Comparison of ENCODE assay signal across 10 mouse cellular contexts in genomic region chr10:39321623-39321985, GRCm38 (mm10). TPM values are rescaled to one million over a fixed set of nuclear protein-coding genes. Genes with fewer than 3 reads are reported as not detected.
DNase-seq lines count a peak whose midpoint lies in the region; ATAC-seq and TF ChIP-seq lines count a peak whose summit lies in the region.
"Had no signal": no experiment of that assay in that cellular context is flagged by ENCODE, and none has a peak within 500 bp of the region (broad histone marks: within the 10 kb centered on the region; RNA-seq: fewer than 3 reads in every experiment).

No protein-coding gene starts in this region.

- H3K36me3 ChIP-seq in lung, embryonic 14.5 days (ENCODE audit: insufficient read depth) = no peaks in the 10 kb centered on the region
- H3K36me3 ChIP-seq in forebrain, embryonic 15.5 days = no peaks in the 10 kb centered on the region
- no peaks in the 10 kb centered on the region for H3K36me3 ChIP-seq in limb, embryonic 15.5 days

- peak in 1 of 2 experiments; percentile 3 for DNase-seq in cerebellum, adult 2 months
- DNase-seq in cerebellum, adult 9-10 months = no peak
- DNase-seq in lung, embryonic 14.5 days = no peak
- no peak for DNase-seq in lung, postnatal 10 days
- no peak for DNase-seq in right cerebral cortex, adult 18-20 months
- DNase-seq in cerebellum, adult 11-12 months = no peak
- DNase-seq: adrenal gland, adult 2 months; kidney, adult 18-20 months had no signal

- H3K4me2 ChIP-seq in lung, embryonic 14.5 days = peak overlapping the region; percentile 23; the same call in 1 of the 2 replicates
- peak overlapping the region; percentile 7; the same call in 1 of the 2 replicates for H3K4me2 ChIP-seq in forebrain, embryonic 15.5 days (replicated peaks)
- H3K4me2 ChIP-seq in limb, embryonic 15.5 days = peak overlapping the region; percentile 22

- no peak for TF ChIP-seq CTCF in cerebellum, adult 2 months (IDR thresholded peaks at IDR 0.05; ENCODE audit: borderline replicate concordance, insufficient read depth, low read depth, low read length)
- no peak for TF ChIP-seq CTCF in lung, embryonic 14.5 days (IDR thresholded peaks at IDR 0.05; ENCODE audit: low read depth)

- H3K27ac ChIP-seq in cerebellum, adult 2 months (ENCODE audit: insufficient read depth, low read length) = no peak overlapping the region
- H3K27ac ChIP-seq in lung, embryonic 14.5 days (ENCODE audit: low read depth) = no peak overlapping the region
- peak overlapping the region; percentile 90 for H3K27ac ChIP-seq in forebrain, embryonic 15.5 days (replicated peaks)
- H3K27ac ChIP-seq in limb, embryonic 15.5 days = 0 out of 2 replicates have a peak overlapping the region, but pooled peaks have one; percentile 47

- H3K4me3 ChIP-seq in cerebellum, adult 2 months (replicated peaks; ENCODE audit: insufficient read depth, low read depth, low read length) = peak overlapping the region; percentile 36
- no peak overlapping the region for H3K4me3 ChIP-seq in lung, embryonic 14.5 days (ENCODE audit: low read depth, low read length)
- no peak overlapping the region for H3K4me3 ChIP-seq in forebrain, embryonic 15.5 days
- no peak overlapping the region for H3K4me3 ChIP-seq in limb, embryonic 15.5 days

- ATAC-seq in lung, embryonic 14.5 days (ENCODE audit: insufficient read depth) = no peak; the same call in 1 of the 2 replicates
- no peak for ATAC-seq in forebrain, embryonic 15.5 days (replicated peaks)
- ATAC-seq in limb, embryonic 15.5 days (ENCODE audit: insufficient number of reproducible peaks, low FRiP score, low TSS enrichment, low read depth) = no peak

- H3K4me1 ChIP-seq in cerebellum, adult 2 months (ENCODE audit: control insufficient read depth, insufficient read depth, low read length) = peaks cover 12% of the 10 kb centered on the region
- peaks cover 13% of the 10 kb centered on the region for H3K4me1 ChIP-seq in lung, embryonic 14.5 days (ENCODE audit: insufficient read depth)
- H3K4me1 ChIP-seq in forebrain, embryonic 15.5 days = peaks cover 25% of the 10 kb centered on the region
- H3K4me1 ChIP-seq in limb, embryonic 15.5 days = peaks cover 17% of the 10 kb centered on the region

- H3K9ac ChIP-seq in lung, embryonic 14.5 days = no peak overlapping the region
- no peak overlapping the region for H3K9ac ChIP-seq in forebrain, embryonic 15.5 days (replicated peaks)
- no peak overlapping the region for H3K9ac ChIP-seq in limb, embryonic 15.5 days

- H3K27me3 ChIP-seq in cerebellum, adult 2 months (ENCODE audit: control insufficient read depth, insufficient read depth, low read length) = no peaks in the 10 kb centered on the region
- H3K27me3 ChIP-seq in lung, embryonic 14.5 days (ENCODE audit: insufficient read depth, low read length) = no peaks in the 10 kb centered on the region
- H3K27me3 ChIP-seq in forebrain, embryonic 15.5 days = no peaks in the 10 kb centered on the region
- H3K27me3 ChIP-seq in limb, embryonic 15.5 days = no peaks in the 10 kb centered on the region

- no peaks in the 10 kb centered on the region for H3K9me3 ChIP-seq in lung, embryonic 14.5 days (ENCODE audit: low read depth, low read length)
- H3K9me3 ChIP-seq in forebrain, embryonic 15.5 days = no peaks in the 10 kb centered on the region
- no peaks in the 10 kb centered on the region for H3K9me3 ChIP-seq in limb, embryonic 15.5 days

- 27% methylated on average over 9 of the region's 9 CpGs for WGBS in cerebellum, adult 2 months
- WGBS in lung, embryonic 14.5 days = 63% methylated on average over 9 of the region's 9 CpGs
- WGBS in forebrain, embryonic 15.5 days = 69% methylated on average over 9 of the region's 9 CpGs
- WGBS in limb, embryonic 15.5 days = 54% methylated on average over 9 of the region's 9 CpGs

- no peak for TF ChIP-seq POLR2A in cerebellum, adult 2 months (IDR thresholded peaks at IDR 0.05; ENCODE audit: borderline replicate concordance, insufficient read depth, low read length)

RNA-seq across cellular contexts. Expression of gene Fyn, which starts 47.1 kb away (rescaled TPM):
- 104 and 107 TPM in 2 replicates for polyA plus RNA-seq in cerebellum, adult 2 months (2012; rRNA removed)
- 27.8 and 30.3 TPM in 2 replicates for polyA plus RNA-seq in lung, embryonic 14.5 days (2014; fragmentation: Nextera tagmentation; extraction: Ambion mirVana)
- 75.6 and 79.3 TPM in 2 replicates for polyA plus RNA-seq in forebrain, embryonic 15.5 days (2015; fragmentation: Nextera tagmentation; extraction: Ambion mirVana)
- polyA plus RNA-seq in limb, embryonic 15.5 days (2015; fragmentation: Nextera tagmentation; extraction: Ambion mirVana) = 34.5 and 38.6 TPM in 2 replicates

Comparison
In these comparisons a context has a peak if more than half of its experiments do, and no peak if none do; other contexts are left out.
1. H3K27ac ChIP-seq: peak in forebrain, embryonic 15.5 days (single experiment) and limb, embryonic 15.5 days (single experiment); none in cerebellum, adult 2 months (single experiment) and lung, embryonic 14.5 days (single experiment).
2. Peak in every context shown above with its lines, with median percentiles within 50 percentile points of each other: H3K4me2 ChIP-seq.